Mouse (Mus musculus): ENCODE measurements around the gene Eid1. TPM values are rescaled to one million over a fixed set of nuclear protein-coding genes. Genes with fewer than 3 reads are reported as not detected.

Eid1 gene
- total and polyA plus RNA-seq, 3 experiments = 0.11 TPM; not detected in 2

DNA sequence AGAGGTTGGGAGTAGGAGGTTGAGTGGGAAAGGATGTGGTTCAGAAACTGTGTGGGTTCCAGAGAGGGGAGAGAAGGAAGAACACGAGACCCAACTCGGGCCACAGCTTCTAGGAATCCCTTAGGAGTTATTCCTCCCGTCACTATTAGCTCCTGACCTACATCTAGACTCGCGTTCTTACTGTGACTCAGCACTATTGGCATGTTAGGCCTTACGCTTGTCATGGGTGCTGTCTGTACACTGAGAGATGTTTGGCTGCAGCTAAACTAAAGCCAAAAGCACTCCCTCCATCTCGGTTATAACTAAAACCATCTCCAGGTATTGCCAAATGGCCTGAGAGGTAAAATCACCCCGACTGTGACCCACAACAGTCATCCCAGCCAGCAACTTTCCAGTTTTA is 43.7 kb downstream of the Eid1 start:
- H3K4me1 ChIP-seq (ENCODE audit: insufficient read depth, low read depth, low read length) = peaks cover 8% of the 10 kb centered on the region; the same call in 1 of the 2 replicates
- no peaks in the 10 kb centered on the region for H3K36me3 ChIP-seq (replicated peaks)
- H3K4me3 ChIP-seq (ENCODE audit: low read depth, low read length) = no peak overlapping the region
- no peak for DNase-seq (ENCODE audit: low spot score)
- H3K27me3 ChIP-seq (ENCODE audit: insufficient read depth, low read length) = peaks cover 18% of the 10 kb centered on the region; the same call in 1 of the 2 replicates
- no peaks in the 10 kb centered on the region for H3K9me3 ChIP-seq (replicated peaks)
- no peak for ATAC-seq (ENCODE audit: extremely low read depth, insufficient number of reproducible peaks, low FRiP score, poor library complexity, severe bottlenecking)
- TF ChIP-seq CTCF (IDR thresholded peaks at IDR 0.05; ENCODE audit: low read depth, low read length) (no peak), TAL1 (conservative IDR thresholded peaks at IDR 0.05; ENCODE audit: low read depth, low read length) (no peak), GATA1 (IDR thresholded peaks at IDR 0.05; ENCODE audit: borderline replicate concordance, low read length) (no peak)

- peaks cover 40% of the 10 kb centered on the region for H3K27me3 ChIP-seq (ENCODE audit: insufficient read depth, low read length)
- no peak overlapping the region for H3K4me3 ChIP-seq (ENCODE audit: low read depth, low read length)
- H3K36me3 ChIP-seq (replicated peaks) = no peaks in the 10 kb centered on the region
- ATAC-seq (ENCODE audit: extremely low read depth, insufficient number of reproducible peaks, low FRiP score, poor library complexity, severe bottlenecking) (no peak), DNase-seq (ENCODE audit: low spot score) (no peak)
- H3K4me1 ChIP-seq (ENCODE audit: insufficient read depth, low read depth, low read length) = 0 out of 2 replicates have a peak, but pooled peaks cover 3% of the 10 kb centered on the region
- no peak for TF ChIP-seq GATA1 (IDR thresholded peaks at IDR 0.05; ENCODE audit: borderline replicate concordance, low read length)
- no peak for TF ChIP-seq GATA2 (IDR thresholded peaks at IDR 0.05; ENCODE audit: borderline replicate concordance, low read depth, low read length)
- TF ChIP-seq CTCF (IDR thresholded peaks at IDR 0.05; ENCODE audit: low read depth, low read length) = no peak
- no peak for TF ChIP-seq POLR2AphosphoS5 (IDR thresholded peaks at IDR 0.05; ENCODE audit: insufficient replicate concordance, low read depth, low read length)
- TF ChIP-seq TAL1 (conservative IDR thresholded peaks at IDR 0.05; ENCODE audit: low read depth, low read length) = no peak
- no peaks in the 10 kb centered on the region for H3K9me3 ChIP-seq (replicated peaks)
Measured at GRCm38 (mm10) chr2:125723086-125723407, 50.2 kb downstream of the Eid1 start.

DNA sequence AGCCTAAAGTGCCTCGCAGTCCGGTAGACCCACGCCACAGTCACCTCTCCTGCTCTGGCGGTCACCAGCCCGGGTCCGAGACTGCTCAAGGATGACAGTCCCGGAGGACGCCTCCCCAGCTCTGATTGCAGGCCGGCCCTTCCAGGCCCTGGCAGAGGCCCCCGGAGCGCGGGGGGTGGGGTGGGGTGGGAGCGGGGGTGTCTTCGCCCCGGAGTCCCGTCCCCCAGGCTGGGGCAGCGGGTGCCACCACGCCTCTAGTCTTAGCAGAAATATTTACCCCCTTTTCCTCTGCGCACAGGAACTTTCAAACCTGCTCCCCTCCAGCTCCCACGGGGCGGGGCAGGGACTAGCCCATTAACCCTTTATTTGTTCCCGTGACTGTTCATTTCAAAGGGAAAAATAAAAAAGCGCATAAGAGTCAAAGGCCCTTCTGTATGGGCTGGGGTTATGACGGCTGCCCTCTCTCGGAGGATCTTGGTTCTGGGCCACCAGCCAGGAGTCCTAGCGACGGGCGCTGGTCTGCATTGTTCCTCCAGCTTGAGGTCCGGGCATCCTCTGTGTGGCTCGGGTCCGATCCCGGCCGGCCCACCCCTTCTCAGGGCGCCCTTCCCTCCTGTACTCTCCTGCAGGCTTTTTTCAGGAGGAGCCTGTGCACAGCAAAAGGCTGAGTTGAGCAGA is 50.7 kb downstream of the Eid1 start:
- Histone ChIP-seq H3K27me3 (ENCODE audit: insufficient read depth, low read length) (peaks cover 40% of the 10 kb centered on the region), H3K9me3 (replicated peaks) (no peaks in the 10 kb centered on the region), H3K36me3 (replicated peaks) (no peaks in the 10 kb centered on the region), H3K4me3 (ENCODE audit: low read depth, low read length) (no peak overlapping the region), H3K4me1 (ENCODE audit: insufficient read depth, low read depth, low read length) (0 out of 2 replicates have a peak, but pooled peaks cover 3% of the 10 kb centered on the region)
- no peak for ATAC-seq (ENCODE audit: extremely low read depth, insufficient number of reproducible peaks, low FRiP score, poor library complexity, severe bottlenecking)
- TF ChIP-seq GATA1 (IDR thresholded peaks at IDR 0.05; ENCODE audit: borderline replicate concordance, low read length) (no peak), GATA2 (IDR thresholded peaks at IDR 0.05; ENCODE audit: borderline replicate concordance, low read depth, low read length) (no peak), POLR2AphosphoS5 (IDR thresholded peaks at IDR 0.05; ENCODE audit: insufficient replicate concordance, low read depth, low read length) (no peak), TAL1 (conservative IDR thresholded peaks at IDR 0.05; ENCODE audit: low read depth, low read length) (no peak), CTCF (IDR thresholded peaks at IDR 0.05; ENCODE audit: low read depth, low read length) (no peak)
- DNase-seq (ENCODE audit: low spot score) = no peak

DNA sequence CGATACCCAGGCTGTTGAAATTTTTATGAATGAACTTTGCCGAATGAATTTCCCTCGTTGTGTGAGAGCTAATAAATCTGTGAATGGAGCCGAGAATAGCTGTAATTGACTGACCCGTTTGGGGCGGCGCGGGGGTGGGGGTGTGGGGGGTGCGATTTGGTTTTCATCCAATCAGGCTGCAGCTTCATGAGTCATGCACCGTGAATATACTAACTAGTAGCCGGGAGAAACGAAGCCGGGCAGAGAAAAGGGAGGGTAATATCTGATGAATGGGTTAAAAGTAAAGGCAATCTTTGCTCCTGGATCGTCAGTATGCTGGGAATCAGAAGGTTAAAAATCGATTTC is 51.2 kb downstream of the Eid1 start, which contains the start of gene Shc4:
Shc4 (minus strand) TSS at position 63 of the 345 bp plus-strand sequence.
- DNase-seq (ENCODE audit: low spot score) = no peak

More for the DNA sequence above, 51.2 kb downstream of the Eid1 start, which contains the start of gene Shc4:
- ATAC-seq (ENCODE audit: extremely low read depth, insufficient number of reproducible peaks, low FRiP score, poor library complexity, severe bottlenecking) = no peak
- no peaks in the 10 kb centered on the region for H3K9me3 ChIP-seq (replicated peaks)
- H3K27me3 ChIP-seq (ENCODE audit: insufficient read depth, low read length) = peaks cover 40% of the 10 kb centered on the region
- H3K4me1 ChIP-seq (ENCODE audit: insufficient read depth, low read depth, low read length) = 0 out of 2 replicates have a peak, but pooled peaks cover 3% of the 10 kb centered on the region
- H3K36me3 ChIP-seq (replicated peaks) = no peaks in the 10 kb centered on the region
- no peak within 1 kb of the TSS for H3K4me3 ChIP-seq (ENCODE audit: low read depth, low read length)
- TF ChIP-seq CTCF (IDR thresholded peaks at IDR 0.05; ENCODE audit: low read depth, low read length) (no peak), GATA1 (IDR thresholded peaks at IDR 0.05; ENCODE audit: borderline replicate concordance, low read length) (no peak), TAL1 (conservative IDR thresholded peaks at IDR 0.05; ENCODE audit: low read depth, low read length) (no peak), POLR2AphosphoS5 (IDR thresholded peaks at IDR 0.05; ENCODE audit: insufficient replicate concordance, low read depth, low read length) (no peak), GATA2 (IDR thresholded peaks at IDR 0.05; ENCODE audit: borderline replicate concordance, low read depth, low read length) (no peak)

Other genes starting within 250 kb of the Eid1 start
- gene Gm9913, start 168.0 kb upstream of the Eid1 start, total RNA-seq (2014; fragmentation: Nextera tagmentation) = not detected in 2 replicates
- gene Gm9913, start 168.0 kb upstream of the Eid1 start, total RNA-seq (2017) = not detected in 2 replicates
- not detected in 2 replicates for gene Gm9913, start 168.0 kb upstream of the Eid1 start, polyA plus RNA-seq (2012)
- 0.24 TPM in 1 of 2 replicates, not detected in the other for gene Fbn1, start 165.1 kb upstream of the Eid1 start, total RNA-seq (2014; fragmentation: Nextera tagmentation)
- gene Fbn1, start 165.1 kb upstream of the Eid1 start, total RNA-seq (2017) = 0.05 and 0.06 TPM in 2 replicates
- not detected in 2 replicates for gene Fbn1, start 165.1 kb upstream of the Eid1 start, polyA plus RNA-seq (2012)
- gene Cep152, start 48.0 kb upstream of the Eid1 start, total RNA-seq (2014; fragmentation: Nextera tagmentation) = 6.1 and 8.0 TPM in 2 replicates
- 14.5 and 17.6 TPM in 2 replicates for gene Cep152, start 48.0 kb upstream of the Eid1 start, total RNA-seq (2017)
- 1.6 and 2.3 TPM in 2 replicates for gene Cep152, start 48.0 kb upstream of the Eid1 start, polyA plus RNA-seq (2012)
- gene Shc4, start 51.1 kb downstream of the Eid1 start, total RNA-seq (2014; fragmentation: Nextera tagmentation) = 0.83 and 1.9 TPM in 2 replicates
- gene Shc4, start 51.1 kb downstream of the Eid1 start, total RNA-seq (2017) = 0.81 and 1.0 TPM in 2 replicates
- gene Shc4, start 51.1 kb downstream of the Eid1 start, polyA plus RNA-seq (2012) = 0.14 and 0.26 TPM in 2 replicates
- gene Secisbp2l, start 109.8 kb downstream of the Eid1 start, total RNA-seq (2014; fragmentation: Nextera tagmentation) = 25.3 and 28.2 TPM in 2 replicates
- 22.8 and 24.6 TPM in 2 replicates for gene Secisbp2l, start 109.8 kb downstream of the Eid1 start, total RNA-seq (2017)
- gene Secisbp2l, start 109.8 kb downstream of the Eid1 start, polyA plus RNA-seq (2012) = 3.8 and 4.8 TPM in 2 replicates
- 21.3 and 27.3 TPM in 2 replicates for gene Galk2, start 186.0 kb downstream of the Eid1 start, total RNA-seq (2014; fragmentation: Nextera tagmentation)
- 65.0 and 75.0 TPM in 2 replicates for gene Galk2, start 186.0 kb downstream of the Eid1 start, total RNA-seq (2017)
- 1.6 and 3.1 TPM in 2 replicates for gene Galk2, start 186.0 kb downstream of the Eid1 start, polyA plus RNA-seq (2012)
- 163 and 170 TPM in 2 replicates for gene Cops2, start 186.0 kb downstream of the Eid1 start, total RNA-seq (2014; fragmentation: Nextera tagmentation)
- 162 and 277 TPM in 2 replicates for gene Cops2, start 186.0 kb downstream of the Eid1 start, total RNA-seq (2017)
- gene Cops2, start 186.0 kb downstream of the Eid1 start, polyA plus RNA-seq (2012) = 4.4 and 6.2 TPM in 2 replicates